ENCODE assay signal across 8 mouse cellular contexts in genomic region chr2:179443959-179444358, GRCm38 (mm10). TPM values are rescaled to one million over a fixed set of nuclear protein-coding genes. Genes with fewer than 3 reads are reported as not detected.
DNase-seq lines count a peak whose midpoint lies in the region; ATAC-seq and TF ChIP-seq lines count a peak whose summit lies in the region.

No protein-coding gene starts in this region.

- H3K9me3 ChIP-seq in limb, embryonic 13.5 days = peaks cover 1% of the 10 kb centered on the region

- H3K36me3 ChIP-seq in limb, embryonic 13.5 days = 0 out of 2 replicates have a peak, but pooled peaks cover 2% of the 10 kb centered on the region

- WGBS in limb, embryonic 13.5 days = 4% methylated on average over 4 of the region's 11 CpGs

- H3K9ac ChIP-seq in limb, embryonic 13.5 days = no peak overlapping the region

- peak; percentile 30; the same call in 1 of the 2 replicates for TF ChIP-seq CTCF in embryonic fibroblast, embryonic 13.5 days (IDR thresholded peaks at IDR 0.05; ENCODE audit: borderline replicate concordance, insufficient read depth, low read length)

- peak overlapping the region; percentile 64; the same call in 1 of the 2 replicates for H3K4me3 ChIP-seq in embryonic fibroblast, embryonic 13.5 days (ENCODE audit: insufficient read depth, low read length)
- peak overlapping the region; percentile 59 for H3K4me3 ChIP-seq in limb, embryonic 13.5 days

- no peak for ATAC-seq in cerebellum, adult (ENCODE audit: insufficient number of reproducible peaks, low FRiP score, low TSS enrichment)
- ATAC-seq in limb, embryonic 13.5 days (ENCODE audit: low FRiP score, low read depth) = no peak

- DNase-seq in cerebellum, adult 11 months = peak; percentile 29
- DNase-seq in Muller cell, postnatal 12 days (ENCODE audit: inconsistent ontology term) = peak; percentile 17
- DNase-seq in ovary, postnatal 10 days (ENCODE audit: low spot score) = no peak
- DNase-seq in T-cell, adult 2 months (ENCODE audit: low spot score) = no peak
- DNase-seq in thymus, adult 18-20 months = no peak

- no peak for TF ChIP-seq POLR2A in embryonic fibroblast, embryonic 13.5 days (IDR thresholded peaks at IDR 0.05; ENCODE audit: low read depth, low read length)

- H3K4me2 ChIP-seq in limb, embryonic 13.5 days (replicated peaks) = peak overlapping the region; percentile 97

- no peak overlapping the region for H3K27ac ChIP-seq in embryonic fibroblast, embryonic 13.5 days (ENCODE audit: insufficient read depth, low read length)
- H3K27ac ChIP-seq in limb, embryonic 13.5 days = no peak overlapping the region

- peaks cover 38% of the 10 kb centered on the region for H3K27me3 ChIP-seq in limb, embryonic 13.5 days

- H3K4me1 ChIP-seq in embryonic fibroblast, embryonic 13.5 days (ENCODE audit: control insufficient read depth, insufficient read depth, low read length) = no peaks in the 10 kb centered on the region
- H3K4me1 ChIP-seq in limb, embryonic 13.5 days = peaks cover 26% of the 10 kb centered on the region

RNA-seq across cellular contexts. Expression of gene Cdh4, which starts 1.7 kb away (rescaled TPM):
- polyA plus RNA-seq in embryonic fibroblast, embryonic 13.5 days (2011; ENCODE audit: insufficient read length, low read depth, missing spikeins) = 2.5 and 3.2 TPM in 2 replicates
- polyA plus RNA-seq in limb, embryonic 13.5 days (2015; fragmentation: Nextera tagmentation; extraction: Ambion mirVana) = 12.2 and 13.3 TPM in 2 replicates

Comparison
In these comparisons a context has a peak if more than half of its experiments do, and no peak if none do; other contexts are left out.
1. DNase-seq: peak in cerebellum, adult 11 months (single experiment) and Muller cell, postnatal 12 days (single experiment); none in ovary, postnatal 10 days (single experiment), T-cell, adult 2 months (single experiment) and thymus, adult 18-20 months (0 of 2).